Mouse (Mus musculus) cortical plate, adult 2 months (tissue): ENCODE results near the gene Tceal3. TPM values are rescaled to one million over a fixed set of nuclear protein-coding genes. Genes with fewer than 3 reads are reported as not detected.
"Not testable (repeated sequence)": the region's sequence is repeated elsewhere in the genome, so short reads cannot be mapped to it uniquely, and the experiment has no call there.

ENCODE experiments used
- H3K27ac ChIP-seq: fragments of 200-500 bp; 2 replicates; pipeline ENCODE4 v1.5.1; 2012; ENCODE audit warnings: low read length, control low read depth, inconsistent platforms; ENCODE audit not compliant: insufficient read depth
- H3K4me1 ChIP-seq: fragments of 200-500 bp; 2 replicates; pipeline ENCODE4 v1.6.1; 2011; ENCODE audit warnings: low read length; ENCODE audit not compliant: control insufficient read depth, insufficient read depth
- H3K4me3 ChIP-seq: fragments of 200-500 bp; 2 replicates; pipeline ENCODE4 v1.5.1; 2011; ENCODE audit warnings: mild to moderate bottlenecking, low read length, control low read depth; ENCODE audit not compliant: insufficient read depth
- CTCF ChIP-seq: fragments of 200-500 bp; IDR thresholded peaks from 2 replicates; pipeline ENCODE4 v1.5.1; 2011; ENCODE audit warnings: mild to moderate bottlenecking, control low read depth, low read length; ENCODE audit not compliant: insufficient read depth; ENCODE audit errors: extremely low read depth
- POLR2A ChIP-seq: fragments of 200-500 bp; IDR thresholded peaks from 2 replicates; pipeline ENCODE4 v1.6.1; 2011; ENCODE audit warnings: mild to moderate bottlenecking, low read length, control low read depth; ENCODE audit not compliant: insufficient read depth; ENCODE audit errors: extremely low read depth
- polyA plus RNA-seq: library from polyadenylated mRNA; depleted of rRNA; stranded (reverse); fragments of >200 nt; gene quantifications from 2 replicates; pipeline ENCODE4 v1.2.3, GENCODE M21; 2012

Gene Tceal3
- polyA plus RNA-seq, 1 experiment: 243 TPM

DNA sequence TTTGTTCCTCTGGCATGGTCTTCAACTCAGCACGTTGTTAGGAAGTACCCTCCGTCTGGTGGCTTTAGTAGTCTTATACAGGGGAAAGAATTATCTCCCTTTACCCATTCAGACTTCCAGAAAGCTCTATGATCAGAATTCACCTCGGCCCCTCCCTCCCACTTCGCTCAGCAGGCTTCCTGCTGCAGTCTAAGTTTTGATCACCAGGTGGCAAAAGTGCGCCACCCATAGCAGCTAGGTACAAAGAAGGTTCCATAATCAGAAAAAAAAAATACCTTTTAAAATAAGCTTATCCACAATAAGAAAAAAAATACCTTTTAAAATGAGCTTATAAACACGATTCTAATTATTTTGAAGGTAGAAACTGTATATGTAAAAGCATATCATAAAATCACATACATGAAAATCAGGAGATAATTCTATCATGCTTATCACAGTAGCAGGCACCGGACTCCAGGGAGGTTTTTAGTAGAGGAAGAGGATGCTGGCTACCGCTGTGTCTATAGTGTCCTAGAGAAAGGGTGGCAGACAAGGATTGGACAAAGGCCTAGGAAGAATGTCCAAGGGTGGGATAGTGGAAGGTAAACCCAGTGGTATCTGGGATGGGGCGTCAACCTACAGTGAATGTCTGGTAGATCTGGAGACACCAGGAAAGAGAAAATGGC is 34.4 kb downstream of the Tceal3 start:
- Histone ChIP-seq H3K4me3 (no peak overlapping the region), H3K27ac (no peak overlapping the region), H3K4me1 (no peaks in the 10 kb centered on the region)
- no peak for TF ChIP-seq POLR2A
- peak; percentile 54 for TF ChIP-seq CTCF

DNA sequence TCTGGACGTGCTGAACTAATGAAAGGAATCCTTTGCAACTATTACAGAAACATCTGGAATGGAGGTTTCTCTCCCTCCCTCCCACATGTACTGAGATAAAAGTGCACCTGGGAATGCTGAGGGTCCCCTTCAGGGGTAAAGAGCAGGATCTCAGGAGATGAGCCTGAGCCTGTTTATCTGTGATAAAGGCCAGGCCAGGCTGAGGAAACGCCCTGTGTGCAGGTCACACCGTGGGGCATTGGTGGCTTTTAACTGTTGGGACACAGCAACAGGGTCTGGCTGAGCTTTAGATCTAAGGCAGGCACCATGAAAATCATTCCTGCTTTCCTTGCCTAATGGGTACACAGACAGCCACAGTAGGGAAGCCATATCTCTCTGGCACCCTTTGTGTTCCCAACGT is 35.3 kb downstream of the Tceal3 start:
- no peak overlapping the region for H3K4me3 ChIP-seq
- TF ChIP-seq POLR2A: no peak
- TF ChIP-seq CTCF: no peak
- H3K4me1 ChIP-seq: no peaks in the 10 kb centered on the region
- no peak overlapping the region for H3K27ac ChIP-seq

DNA sequence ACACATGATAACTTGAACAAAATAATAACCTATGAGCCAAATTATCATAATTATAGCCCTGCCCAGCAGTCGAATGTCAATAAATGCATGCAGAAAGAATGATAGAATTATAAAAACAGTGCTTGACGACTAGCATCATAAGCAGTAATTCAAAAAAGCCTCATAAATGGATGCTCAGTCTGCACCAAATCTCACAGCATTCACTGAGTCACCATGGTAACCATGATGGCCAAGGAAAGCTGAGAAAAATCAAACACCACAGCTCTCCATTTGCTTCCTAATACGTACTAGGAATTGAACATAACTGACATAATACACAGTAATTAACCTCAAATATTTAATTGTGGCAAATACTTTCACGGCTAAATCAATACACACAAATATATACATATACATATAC is 44.5 kb downstream of the Tceal3 start:
- TF ChIP-seq CTCF (no peak), POLR2A (no peak)
- no peaks in the 10 kb centered on the region for H3K4me1 ChIP-seq
- no peak overlapping the region for H3K27ac ChIP-seq
- H3K4me3 ChIP-seq: no peak overlapping the region

DNA sequence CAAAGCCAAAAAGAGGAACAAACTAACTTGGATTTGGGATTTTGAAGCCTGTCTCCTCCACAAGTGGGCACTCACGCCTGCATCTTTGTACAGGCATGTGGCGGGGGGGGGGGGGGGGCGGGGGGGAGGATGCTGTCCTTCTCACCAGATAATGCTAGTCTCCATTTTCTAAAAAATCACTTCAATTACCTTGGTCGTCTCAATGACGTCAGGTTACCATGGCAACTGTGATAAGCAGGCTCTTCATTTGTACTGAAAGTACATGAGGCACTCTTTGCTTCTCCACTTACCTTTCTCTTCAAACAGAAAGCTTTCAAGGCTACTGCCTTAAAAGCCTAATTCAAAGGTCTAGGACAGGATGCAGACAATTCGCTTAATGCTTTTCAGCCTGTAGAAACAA is 49.1 kb downstream of the Tceal3 start:
- H3K4me3 ChIP-seq: no peak overlapping the region
- no peaks in the 10 kb centered on the region for H3K4me1 ChIP-seq
- H3K27ac ChIP-seq: no peak overlapping the region
- no peak for TF ChIP-seq CTCF
- TF ChIP-seq POLR2A: no peak

DNA sequence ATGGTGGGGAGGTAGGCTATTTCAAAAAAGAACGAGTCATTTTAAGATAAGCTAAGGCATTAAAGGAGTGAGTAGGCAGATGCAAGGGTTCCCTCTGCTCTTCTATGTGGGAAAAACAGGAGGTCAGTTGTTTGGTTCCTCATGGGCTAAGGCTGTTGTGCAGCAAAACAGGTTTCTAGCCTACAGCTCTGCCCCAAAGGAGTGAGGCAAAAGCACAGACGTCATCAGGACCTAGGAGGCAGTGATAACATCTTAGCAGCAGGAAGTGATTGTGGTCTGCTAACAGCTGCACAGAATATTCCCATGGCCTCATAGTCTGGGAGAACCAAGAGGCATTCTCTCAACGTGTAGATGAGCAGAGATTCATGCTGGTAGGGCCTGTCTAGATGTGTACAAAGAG is 55.2 kb downstream of the Tceal3 start:
- H3K4me1 ChIP-seq, H3K4me3 ChIP-seq, H3K27ac ChIP-seq: not testable (repeated sequence)

DNA sequence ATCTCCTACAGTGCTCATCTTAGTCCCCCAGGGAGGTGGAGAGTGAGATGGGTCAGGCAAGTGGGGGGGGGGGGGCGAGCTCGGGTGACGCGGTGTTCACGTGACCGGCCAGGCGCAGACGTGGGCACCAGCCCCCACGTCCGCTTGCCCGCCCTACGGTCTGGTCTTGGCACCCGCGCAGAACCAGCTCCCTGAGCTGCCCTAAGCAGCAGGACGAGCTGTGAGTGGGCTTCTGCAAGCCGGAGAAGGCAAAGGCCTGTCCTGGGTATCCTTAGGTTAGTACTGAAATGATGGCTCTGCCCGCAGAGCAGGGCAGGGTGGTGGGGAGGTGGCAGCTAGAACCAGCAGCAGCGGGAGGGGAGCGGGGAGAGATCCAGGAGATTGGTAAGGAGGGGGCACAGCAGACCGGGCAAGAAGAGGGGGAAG is 75.7 kb downstream of the Tceal3 start:
- Histone ChIP-seq H3K27ac (peak overlapping the region; percentile 94), H3K4me1 (no peaks in the 10 kb centered on the region), H3K4me3 (peak overlapping the region; percentile 89)
- TF ChIP-seq POLR2A: peak; percentile 79; the same call in 1 of the 2 replicates
- TF ChIP-seq CTCF: no peak

DNA sequence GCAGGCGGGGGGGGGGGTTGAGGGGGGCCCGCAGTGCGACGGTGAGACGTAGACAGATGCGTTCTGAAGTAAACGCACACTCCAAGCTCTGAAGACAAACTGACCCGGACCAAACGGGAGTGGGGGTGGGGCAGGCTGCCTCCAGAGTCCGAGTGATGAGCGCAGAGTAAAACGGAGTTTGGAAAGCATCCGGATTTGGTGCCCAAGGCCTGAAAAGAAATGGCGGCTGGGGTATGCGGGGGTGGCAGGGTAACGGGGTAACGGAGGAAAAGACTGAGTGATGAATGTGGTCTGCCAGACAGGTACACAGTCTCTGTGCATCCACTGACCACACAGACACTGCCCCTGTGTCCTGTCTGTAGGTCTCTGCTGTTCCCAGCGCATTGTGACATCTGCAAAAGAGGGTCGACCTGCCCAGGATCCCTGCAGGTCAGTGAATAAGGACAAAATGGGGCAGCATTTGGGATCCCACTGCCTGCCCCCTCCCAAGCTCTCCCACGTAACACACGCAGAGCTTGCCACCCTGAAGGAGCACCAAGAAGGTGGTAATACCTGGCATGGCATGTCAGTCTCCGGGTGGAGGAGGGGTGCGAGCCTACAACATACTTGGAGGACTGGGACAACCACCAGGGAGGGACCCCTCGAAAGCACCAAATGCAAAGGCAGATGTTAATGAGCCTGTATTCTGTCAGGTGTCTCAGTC is 76.3 kb downstream of the Tceal3 start:
- H3K4me1 ChIP-seq: not testable (repeated sequence)
- Histone ChIP-seq H3K4me3 (peak overlapping the region; percentile 89), H3K27ac (peak overlapping the region; percentile 94)

DNA sequence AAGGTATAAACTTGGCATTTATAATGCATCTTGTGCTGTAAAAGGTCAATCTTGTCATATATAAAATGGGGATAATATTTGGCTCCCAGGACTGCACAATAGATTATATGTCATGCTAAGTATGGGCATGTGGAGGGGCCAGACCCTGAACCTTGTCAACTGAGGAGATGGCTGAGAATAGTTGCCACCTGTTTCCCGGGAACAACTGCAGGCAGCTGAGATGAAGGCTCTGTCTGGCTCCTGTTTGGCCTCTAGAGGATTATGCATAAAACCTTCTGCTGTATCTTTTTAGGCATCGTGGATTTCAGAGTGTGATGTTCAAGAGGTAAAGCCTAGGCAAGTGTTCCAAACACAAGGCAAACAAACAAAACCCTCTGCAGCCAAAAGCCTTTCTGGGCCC is 78.2 kb downstream of the Tceal3 start:
- H3K4me1 ChIP-seq: no peaks in the 10 kb centered on the region
- H3K4me3 ChIP-seq: no peak overlapping the region
- no peak overlapping the region for H3K27ac ChIP-seq
- TF ChIP-seq POLR2A (0 out of 2 replicates have a peak, but pooled peaks have one; percentile 14), CTCF (no peak)

DNA sequence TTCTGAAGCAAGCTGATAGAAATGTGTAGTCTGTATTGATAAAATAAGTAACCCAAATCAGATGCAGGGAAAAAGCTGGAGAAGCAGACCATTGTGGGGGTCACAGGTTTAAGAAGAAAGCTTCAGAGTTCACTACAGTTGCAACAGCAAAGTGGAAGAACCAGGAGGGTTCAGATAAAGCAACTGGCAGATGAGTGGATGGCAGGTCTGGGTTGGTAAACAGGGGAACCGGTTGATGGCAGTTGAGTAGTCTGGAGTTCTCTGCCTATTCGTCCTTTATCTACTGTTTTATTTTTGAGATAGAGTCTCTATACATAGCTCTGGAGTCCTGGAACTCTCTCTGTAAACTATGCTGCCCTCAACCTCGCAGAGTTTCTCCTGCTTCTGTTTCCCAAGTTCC is 90.3 kb downstream of the Tceal3 start:
- H3K27ac ChIP-seq: no peak overlapping the region
- H3K4me3 ChIP-seq: no peak overlapping the region
- TF ChIP-seq POLR2A: no peak
- H3K4me1 ChIP-seq: no peaks in the 10 kb centered on the region

DNA sequence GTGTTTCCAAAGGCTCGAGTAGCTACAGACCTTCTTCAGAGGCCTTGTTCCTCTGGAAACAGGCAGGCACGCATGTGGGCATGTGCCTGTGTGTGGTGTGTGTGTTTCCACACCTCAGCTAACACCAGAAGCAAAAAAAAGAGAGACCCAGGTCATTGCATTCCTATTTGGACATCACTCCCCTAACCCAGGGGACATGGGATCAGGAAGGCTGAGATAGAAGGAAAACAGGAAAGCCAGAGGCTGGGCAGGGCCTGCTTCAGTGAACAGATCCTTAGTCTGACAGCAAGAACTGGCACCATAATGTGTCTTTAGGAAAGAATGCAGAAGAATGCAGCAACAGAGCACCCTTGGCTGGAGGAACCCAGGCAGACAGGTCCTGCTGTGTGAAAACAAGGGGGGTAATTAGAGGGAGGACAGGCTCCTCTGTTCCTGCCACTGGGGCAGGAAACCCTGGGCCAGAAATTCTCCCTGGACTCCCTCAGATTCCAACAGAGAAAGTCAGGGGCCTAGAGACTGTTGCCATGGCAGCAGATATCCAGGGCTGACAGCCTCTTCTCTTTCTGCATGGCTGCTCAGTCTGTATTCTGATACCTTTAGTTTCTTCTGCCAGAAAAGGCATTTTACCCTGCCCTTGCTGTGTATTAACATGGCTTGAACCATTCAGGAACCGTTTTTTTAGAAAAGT is 101.1 kb downstream of the Tceal3 start:
- H3K4me3 ChIP-seq, H3K4me1 ChIP-seq, H3K27ac ChIP-seq: not testable (repeated sequence)
